Mouse (Mus musculus): ENCODE data around the gene Magi2.

DNA sequence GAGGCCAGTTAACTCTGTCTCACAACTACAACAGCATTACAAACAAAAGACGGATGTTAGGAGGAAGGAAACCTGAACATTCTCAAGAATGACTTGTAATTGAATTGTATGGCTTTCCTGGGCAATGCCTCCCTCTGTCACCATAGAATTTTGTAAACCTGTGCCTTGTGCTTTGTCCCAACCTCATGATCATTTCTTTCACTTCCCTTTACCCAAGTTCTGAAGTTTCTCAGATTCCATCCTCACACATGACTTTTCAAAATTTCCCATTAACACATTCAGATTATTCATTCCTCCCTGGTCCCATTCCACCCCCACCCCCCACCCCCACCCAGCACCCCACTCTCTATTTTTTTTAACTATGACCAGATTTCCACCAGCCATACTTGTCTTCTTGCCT, 773.1 kb downstream of the Magi2 start:
- TF ChIP-seq CTCF (IDR thresholded peaks at IDR 0.05; ENCODE audit: extremely low read depth, insufficient read depth, insufficient read length, insufficient replicate concordance) = no peak
- TF ChIP-seq POLR2A (IDR thresholded peaks at IDR 0.05; ENCODE audit: low read depth, low read length) = no peak
